Mouse (Mus musculus) left cerebral cortex, postnatal 14 days (tissue): Measurements from ENCODE around the gene Fcamr. TPM values are rescaled to one million over a fixed set of nuclear protein-coding genes. Genes with fewer than 3 reads are reported as not detected.

Experiments used
- DNase-seq, 2 experiments: peaks; one replicate each; pipeline ENCODE4 v3.0.0; 2021 to 2022; ENCODE audit warnings: low spot score in 2 of 2, mixed read lengths in 1 of 2
- intact Hi-C: fragments of 180-260 bp; cut with DNase I; formaldehyde crosslinking; loops from one replicate; pipeline ENCODE4 v1.15.1; 2025
- total RNA-seq, 2 experiments: library from RNA; stranded (reverse); gene quantifications; 2 replicates each; pipeline ENCODE4 v1.2.3; 2021

The Fcamr gene
- total RNA-seq, 2 experiments from 2014 or later = not detected

GRCm38 (mm10) chr1:130840599-130841379 is 40.1 kb downstream of the Fcamr start:
- intact Hi-C loops = no loop called here
- DNase-seq = no peak

- intact Hi-C loops = no loop called here
- no peak for DNase-seq
Measured at GRCm38 (mm10) chr1:130841621-130842020, 40.9 kb downstream of the Fcamr start.

DNA sequence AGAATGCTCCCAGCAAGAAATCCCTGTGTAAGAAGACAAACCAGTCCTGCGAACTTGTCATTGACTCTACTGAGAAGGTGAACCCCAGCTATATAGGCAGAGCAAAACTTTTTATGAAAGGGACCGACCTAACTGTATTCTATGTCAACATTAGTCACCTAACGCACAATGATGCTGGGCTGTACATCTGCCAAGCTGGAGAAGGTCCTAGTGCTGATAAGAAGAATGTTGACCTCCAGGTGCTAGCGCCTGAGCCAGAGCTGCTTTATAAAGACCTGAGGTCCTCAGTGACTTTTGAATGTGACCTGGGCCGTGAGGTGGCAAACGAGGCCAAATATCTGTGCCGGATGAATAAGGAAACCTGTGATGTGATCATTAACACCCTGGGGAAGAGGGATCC is 43.8 kb downstream of the Fcamr start:
- no peak for DNase-seq
- intact Hi-C loops = no loop called here

DNA sequence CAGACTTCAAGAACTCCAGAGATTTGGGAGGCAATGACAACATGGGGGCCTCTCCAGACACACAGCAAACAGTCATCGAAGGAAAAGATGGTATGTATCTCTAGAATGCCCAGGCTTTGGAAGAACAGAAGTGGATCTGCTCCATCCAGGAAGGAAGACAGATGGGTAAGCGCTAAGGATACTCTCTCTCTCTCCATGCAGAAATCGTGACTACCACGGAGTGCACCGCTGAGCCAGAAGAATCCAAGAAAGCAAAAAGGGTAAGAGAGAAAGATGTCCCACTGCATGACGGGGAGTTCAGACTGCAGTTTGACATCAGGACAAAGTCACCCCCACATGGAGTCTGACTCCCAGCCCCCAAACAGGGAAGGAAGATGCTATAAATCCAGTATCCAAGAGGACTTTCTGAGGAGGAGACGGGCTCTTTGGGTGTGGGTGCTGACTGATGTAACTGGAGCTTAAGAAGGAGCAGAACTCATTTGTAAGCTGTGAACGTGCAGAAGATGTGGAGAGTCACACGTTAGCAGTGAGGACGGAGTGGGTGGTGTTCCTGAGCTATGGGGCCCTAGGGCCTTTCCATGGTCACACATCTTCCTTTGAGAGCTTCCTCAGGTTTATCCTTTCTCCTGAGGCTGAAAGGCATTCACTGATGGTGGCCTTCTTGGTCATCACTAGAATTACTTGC is 49.0 kb downstream of the Fcamr start:
- intact Hi-C loops = no loop called here
- DNase-seq = peak; percentile 12 to 24

- intact Hi-C loops = no loop called here
- no peak for DNase-seq
Measured at GRCm38 (mm10) chr1:130850405-130850804, 49.7 kb downstream of the Fcamr start.

GRCm38 (mm10) chr1:130854819-130855218 is 54.1 kb downstream of the Fcamr start:
- no peak for DNase-seq

DNA sequence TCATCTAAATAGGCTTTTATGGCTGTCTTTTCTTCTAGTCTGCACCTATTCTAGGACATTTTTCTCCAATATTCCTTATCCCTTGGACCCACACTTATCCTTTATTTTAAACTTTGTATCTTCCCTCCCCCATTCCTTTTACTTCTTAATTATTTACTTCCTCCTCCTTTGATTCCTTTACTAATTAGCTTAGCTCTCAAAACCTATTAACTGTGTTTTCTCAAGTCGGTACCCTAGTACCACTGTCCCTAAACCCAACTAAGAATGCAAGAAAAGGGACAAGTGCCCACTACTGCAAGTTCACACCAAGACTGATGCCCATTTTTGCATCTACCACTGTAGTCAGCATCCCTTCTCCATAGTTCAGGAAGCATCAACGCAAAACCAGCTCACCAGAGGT is 55.0 kb downstream of the Fcamr start:
- DNase-seq = no peak
- intact Hi-C loops = no loop called here

More at GRCm38 (mm10) chr1:130854819-130855218, 54.1 kb downstream of the Fcamr start:
- intact Hi-C loops = no loop called here

DNA sequence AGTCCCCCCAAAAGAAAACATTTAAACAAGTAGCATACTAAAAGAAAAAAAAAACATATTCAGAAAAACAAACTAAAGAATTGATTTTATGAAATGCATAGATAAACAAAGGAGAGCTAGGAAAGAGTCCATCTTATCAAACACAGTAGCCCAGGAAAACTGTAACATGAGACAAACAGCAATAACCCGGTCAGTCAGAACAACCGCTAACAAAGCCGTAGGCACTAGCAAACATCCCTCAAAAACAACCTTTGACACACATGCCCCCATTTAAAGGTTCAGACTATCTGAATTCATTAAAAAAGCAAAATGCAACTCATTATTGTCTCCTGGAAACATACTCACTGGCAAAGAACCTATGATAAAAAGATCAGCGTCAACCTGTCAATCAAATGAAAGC is 56.8 kb downstream of the Fcamr start:
- intact Hi-C loops = no loop called here
- no peak for DNase-seq

DNA sequence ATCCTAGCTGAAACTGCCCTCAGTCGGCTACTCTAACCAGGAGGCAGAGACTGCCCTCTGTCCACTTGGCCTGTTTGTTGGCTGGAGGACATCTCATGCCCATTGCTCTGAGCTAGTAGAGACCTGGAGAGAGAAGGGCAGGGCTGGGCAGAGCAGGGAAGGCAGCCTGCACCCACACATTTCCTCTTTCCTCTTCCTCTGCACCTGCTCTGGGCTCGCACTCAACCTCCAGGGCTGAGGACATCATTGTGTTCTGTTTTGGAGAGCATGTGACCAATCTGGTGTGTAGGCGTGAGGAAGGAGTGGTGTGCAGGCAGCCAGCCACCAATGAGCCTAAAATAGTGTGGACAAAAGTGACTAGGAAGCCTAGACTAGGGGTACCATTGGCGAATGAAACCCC is 63.5 kb downstream of the Fcamr start:
- intact Hi-C loops = no loop called here

More for the DNA sequence above, 63.5 kb downstream of the Fcamr start:
- DNase-seq = no peak

Other genes with a start within 250 kb of the Fcamr start
- gene Zp3r, start 171.3 kb upstream of the Fcamr start, total RNA-seq = not detected
- gene C4bp, start 139.3 kb upstream of the Fcamr start, total RNA-seq = not detected
- gene Gm29427, start 85.1 kb upstream of the Fcamr start, total RNA-seq = under 1 TPM in 1 of 2 experiments, not detected in 1; 0.62 TPM
- 10 to 100 TPM; 12.9 to 13.6 TPM for gene Yod1, start 83.6 kb upstream of the Fcamr start, total RNA-seq
- 10 to 100 TPM; 40.1 to 41.9 TPM for gene Pfkfb2, start 71.6 kb upstream of the Fcamr start, total RNA-seq
- 1 to 10 TPM; 1.6 TPM for gene AA986860, start 68.9 kb upstream of the Fcamr start, total RNA-seq
- under 1 TPM; 0.08 to 0.09 TPM for gene Pigr, start 25.8 kb downstream of the Fcamr start, total RNA-seq
- gene Fcmr, start 64.8 kb downstream of the Fcamr start, total RNA-seq = under 1 TPM in 1 of 2 experiments, not detected in 1; 0.33 TPM
- gene Il24, start 86.6 kb downstream of the Fcamr start, total RNA-seq = not detected
- gene Il20, start 110.5 kb downstream of the Fcamr start, total RNA-seq = not detected
- not detected for gene Il19, start 139.2 kb downstream of the Fcamr start, total RNA-seq
- not detected for gene Il10, start 218.9 kb downstream of the Fcamr start, total RNA-seq